Mouse (Mus musculus): ENCODE data around the gene Olfr43.

Olfr43 gene

DNA sequence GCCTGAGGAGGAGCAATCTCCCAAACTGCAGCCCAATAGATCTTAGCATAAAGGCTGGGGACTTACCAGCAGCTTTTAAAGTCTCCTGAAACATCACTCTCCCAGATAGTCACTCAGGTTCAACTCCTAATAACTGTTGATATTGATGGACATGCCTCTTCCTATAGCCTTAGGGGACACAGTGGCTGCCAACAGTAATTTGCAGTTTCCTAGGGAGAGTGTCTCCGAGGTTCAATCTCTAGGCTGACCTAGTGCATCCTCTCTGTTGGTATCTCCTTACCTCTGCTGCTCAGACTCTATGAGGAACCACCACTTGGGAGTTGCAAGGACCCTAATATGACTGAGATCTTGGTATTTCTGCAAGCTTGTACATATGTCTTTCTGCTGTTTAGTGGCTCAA, at the start of gene Olfr43:
Olfr43 (minus strand) TSS at position 101 of the 400 bp plus-strand sequence.
- DNase-seq (ENCODE audit: low spot score in 2 of 2), result no peak

DNA sequence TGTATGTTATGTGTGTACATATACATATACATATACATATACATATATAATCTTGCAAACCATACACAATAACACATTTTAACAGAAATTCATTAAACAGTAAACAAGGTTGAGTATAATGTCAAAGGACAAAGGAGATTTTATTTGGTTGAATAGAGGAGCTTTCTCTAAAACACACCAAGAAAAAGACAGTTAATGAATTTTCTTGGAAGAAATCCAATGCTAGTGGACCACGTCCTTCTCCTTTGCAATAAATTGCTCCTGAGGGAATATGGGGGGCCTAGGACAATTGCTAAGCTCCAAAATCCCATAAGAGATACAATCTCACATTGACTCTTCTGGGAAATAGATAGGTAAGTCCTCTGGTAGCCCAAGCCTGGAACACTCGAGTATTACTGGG, 48.3 kb upstream of the Olfr43 start, which contains the start of gene Olfr406:
Olfr406 (plus strand) TSS at position 301 of the 400 bp plus-strand sequence.
- no peak for DNase-seq (ENCODE audit: low spot score in 2 of 2)

DNA sequence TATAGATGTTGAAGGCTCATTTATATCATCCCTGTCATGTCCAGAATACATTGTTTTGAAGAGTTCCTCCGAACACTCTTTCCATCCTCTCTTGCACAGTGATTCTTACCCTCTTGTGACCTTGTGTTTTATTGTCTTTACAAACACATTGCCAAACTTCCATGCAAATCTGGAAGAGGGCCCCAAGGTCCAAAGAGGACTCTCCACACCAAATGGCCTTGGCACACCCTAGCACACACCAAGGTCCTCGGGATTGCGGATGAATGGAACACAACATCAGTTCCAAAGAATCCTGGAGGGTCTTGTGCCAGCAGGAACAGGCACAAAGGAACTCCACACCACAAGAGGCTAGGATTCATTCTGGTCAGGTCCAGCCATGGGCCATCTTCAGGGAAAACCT, 30.0 kb upstream of the Olfr43 start:
- no peak for DNase-seq (ENCODE audit: low spot score in 2 of 2)

DNA sequence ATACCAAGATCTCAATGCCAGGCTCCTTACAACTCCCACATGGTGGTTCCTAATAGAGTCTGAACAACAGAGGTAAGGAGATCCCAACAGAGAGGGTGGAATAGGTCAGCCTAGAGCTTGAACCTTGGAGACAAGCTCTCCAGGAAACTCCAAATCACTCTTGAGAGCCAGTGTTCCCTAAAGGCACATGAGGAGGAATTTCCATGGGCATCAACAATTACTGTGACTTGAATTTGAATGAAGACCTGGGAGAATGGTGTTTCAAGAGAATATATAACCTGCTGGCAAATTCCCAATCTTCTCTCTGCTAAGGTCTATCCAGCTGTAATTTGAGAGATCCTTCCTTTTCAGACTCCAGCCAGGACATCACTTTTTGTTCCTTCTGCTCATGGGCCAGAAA, 25.2 kb downstream of the Olfr43 start, which contains the start of gene Olfr403:
Olfr403 (plus strand) TSS at position 301 of the 400 bp plus-strand sequence.
- no peak for DNase-seq (ENCODE audit: low spot score in 2 of 2)

DNA sequence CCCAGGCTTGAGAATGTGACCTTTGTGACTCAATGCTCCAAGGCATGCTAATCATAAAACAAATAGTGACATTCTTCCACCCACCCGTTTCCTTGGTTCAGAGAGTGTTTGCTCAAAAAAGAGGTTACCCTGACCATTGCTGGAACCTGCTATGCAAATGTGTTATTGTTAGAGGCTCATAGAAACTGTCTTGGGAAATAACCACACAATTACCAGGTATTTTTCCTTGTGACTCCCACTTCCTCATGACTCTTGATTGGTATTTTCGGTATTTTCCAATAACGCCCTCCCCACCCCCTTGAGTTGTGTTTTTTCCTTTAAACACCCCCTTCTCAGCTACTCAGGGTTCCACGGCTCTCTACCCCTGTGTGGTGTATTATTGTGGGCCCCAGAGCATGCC, 27.4 kb downstream of the Olfr43 start:
- no peak for DNase-seq (ENCODE audit: low spot score in 2 of 2)

DNA sequence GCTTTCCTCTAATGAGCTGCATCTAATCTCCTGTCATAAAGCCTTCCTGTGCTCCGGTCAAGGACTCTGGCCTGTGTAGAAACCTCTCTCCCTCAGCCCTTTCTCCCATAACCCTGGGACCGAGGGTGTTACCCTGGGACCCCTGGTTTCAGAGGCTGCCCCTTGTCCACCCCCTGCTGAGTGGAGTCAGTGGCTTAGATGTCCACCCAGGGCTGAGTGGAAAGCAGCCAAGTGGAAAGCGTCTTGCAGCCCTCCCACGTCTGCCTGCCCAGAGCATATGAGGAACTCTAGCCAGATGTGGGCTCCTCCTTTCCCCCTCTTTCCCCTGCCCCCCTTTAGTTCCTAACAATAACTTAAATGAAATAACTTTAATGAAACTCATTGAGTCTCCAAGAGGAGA, 28.0 kb downstream of the Olfr43 start:
- no peak for DNase-seq (ENCODE audit: low spot score in 2 of 2)

DNA sequence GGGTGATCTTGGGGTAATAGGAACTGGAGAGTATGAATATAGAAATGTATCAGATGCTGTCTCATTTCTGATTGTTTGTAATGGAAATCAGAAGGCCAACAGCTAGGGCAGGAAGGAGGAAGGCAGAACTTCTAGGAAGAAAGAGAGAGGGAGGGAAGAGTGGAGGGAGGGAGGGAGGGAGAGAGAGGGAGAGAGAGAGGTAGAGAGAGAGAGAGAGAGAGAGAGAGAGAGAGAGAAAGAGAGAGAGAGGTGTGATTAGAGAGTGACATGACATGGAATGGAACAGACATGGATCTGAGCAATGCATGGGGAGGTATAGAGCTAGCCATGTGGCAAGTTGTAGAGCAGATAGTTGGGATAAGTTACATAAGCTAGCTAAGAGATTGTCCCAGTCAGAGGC, 42.4 kb downstream of the Olfr43 start:
- DNase-seq (ENCODE audit: low spot score in 2 of 2), result no peak
